Mouse (Mus musculus) activated CD4-positive, CD25-positive, alpha-beta regulatory T cell, adult 9 weeks (primary cell): ENCODE results near the gene Inpp5d. TPM values are rescaled to one million over a fixed set of nuclear protein-coding genes. Genes with fewer than 3 reads are reported as not detected.

Source experiments
- polyA plus RNA-seq: library from polyadenylated mRNA; unstranded; fragments of 100-300 nt; shearing (Covaris generic); gene quantifications from one replicate; pipeline ENCODE4 v1.2.1, GENCODE M21; 2017

Inpp5d gene
- polyA plus RNA-seq = 236 TPM

DNA sequence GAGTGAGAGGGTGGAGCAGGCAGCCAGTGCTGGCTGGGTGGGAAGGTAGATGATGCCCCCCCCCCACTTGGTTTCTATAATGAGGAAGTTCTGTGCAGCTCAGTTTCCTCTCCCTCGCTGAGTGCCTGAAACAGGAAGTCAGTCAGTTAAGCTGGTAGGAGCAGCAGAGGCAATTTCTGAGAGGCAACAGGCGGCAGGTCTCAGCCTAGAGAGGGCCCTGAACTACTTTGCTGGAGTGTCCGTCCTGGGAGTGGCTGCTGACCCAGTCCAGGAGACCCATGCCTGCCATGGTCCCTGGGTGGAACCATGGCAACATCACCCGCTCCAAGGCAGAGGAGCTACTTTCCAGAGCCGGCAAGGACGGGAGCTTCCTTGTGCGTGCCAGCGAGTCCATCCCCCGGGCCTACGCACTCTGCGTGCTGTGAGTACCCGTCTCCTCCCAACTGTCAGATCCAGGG lies at the start of gene Inpp5d:
TSS of gene Inpp5d (plus strand) at position 102 of the 458 bp plus-strand sequence.

DNA sequence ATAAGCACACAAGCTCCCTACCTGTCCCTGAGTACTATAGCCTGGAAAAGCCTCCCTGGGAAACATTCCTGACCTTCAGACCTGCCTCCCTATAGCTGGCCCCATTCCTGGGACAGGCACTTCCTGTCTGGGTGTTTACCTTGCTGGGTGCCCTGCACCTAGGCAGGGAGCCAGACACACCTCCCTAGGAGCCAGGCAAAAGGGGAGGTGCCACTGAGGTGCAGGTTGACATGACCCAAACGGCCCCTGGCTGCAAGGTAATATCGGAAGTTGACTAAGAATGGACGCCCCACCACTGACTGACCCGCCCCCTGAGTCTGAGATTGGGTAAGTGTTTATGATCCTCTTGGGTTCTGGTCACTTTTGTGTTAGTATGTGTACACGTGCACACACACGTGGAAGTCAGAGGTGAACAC lies 46.3 kb upstream of the Inpp5d start, which contains the start of gene Ngef:
TSS of gene Ngef (minus strand) at position 71 of the 416 bp plus-strand sequence.

DNA sequence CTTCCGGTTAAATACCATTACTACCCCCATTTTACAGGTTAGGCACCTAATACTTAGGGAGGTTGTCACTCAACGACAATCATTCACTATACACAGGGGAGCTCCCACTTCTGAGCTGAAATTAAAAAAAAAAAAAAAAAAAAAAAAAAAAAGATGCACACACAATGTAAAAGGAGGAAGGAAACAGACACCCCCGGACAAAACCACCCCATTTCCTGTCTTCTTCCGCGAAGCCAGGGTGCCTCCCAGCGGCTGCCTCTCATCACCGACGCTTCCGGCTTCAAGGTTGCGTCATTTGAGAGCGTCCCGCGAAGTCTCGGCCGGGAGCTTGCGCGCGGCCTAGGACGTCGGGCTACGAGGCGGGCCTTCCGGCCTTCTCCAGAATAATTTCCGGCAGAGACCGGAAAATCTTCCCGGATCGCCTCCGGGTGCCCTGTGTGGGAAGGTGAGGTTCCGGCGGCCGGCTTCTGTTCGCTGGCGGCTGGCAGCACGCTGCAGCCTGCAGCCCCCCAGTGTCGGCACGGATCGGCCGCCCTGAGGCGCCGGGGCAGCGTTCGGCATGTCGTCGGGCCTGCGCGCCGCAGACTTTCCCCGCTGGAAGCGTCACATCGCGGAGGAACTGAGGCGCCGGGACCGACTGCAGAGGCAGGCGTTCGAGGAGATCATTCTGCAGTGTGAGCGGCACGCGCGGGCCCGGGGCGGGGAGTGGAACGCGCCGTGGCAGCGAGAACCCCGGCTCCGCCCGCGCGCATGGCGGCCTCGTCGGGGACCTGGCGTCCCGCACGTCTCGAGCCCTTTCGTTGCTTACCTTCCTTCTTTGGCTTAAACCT lies 135.7 kb downstream of the Inpp5d start, which contains the start of gene Atg16l1:
TSS of gene Atg16l1 (plus strand) at position 230 of the 830 bp plus-strand sequence.

Other genes starting within 250 kb of the Inpp5d start
- 0.75 TPM for gene Kcnj13, start 225.6 kb upstream of the Inpp5d start, polyA plus RNA-seq
- not detected for gene Snorc, start 150.0 kb upstream of the Inpp5d start, polyA plus RNA-seq
- not detected for gene Neu2, start 110.4 kb upstream of the Inpp5d start, polyA plus RNA-seq
- not detected for gene Ngef, start 46.4 kb upstream of the Inpp5d start, polyA plus RNA-seq
- 28.1 TPM for gene Atg16l1, start 135.6 kb downstream of the Inpp5d start, polyA plus RNA-seq
- 2.5 TPM for gene Sag, start 183.4 kb downstream of the Inpp5d start, polyA plus RNA-seq
- 58.3 TPM for gene Dgkd, start 233.0 kb downstream of the Inpp5d start, polyA plus RNA-seq